Mouse (Mus musculus) lung, adult 2 months (tissue): ENCODE data around the gene Per3.

Experiments used
- CTCF ChIP-seq: fragments of 200-500 bp; IDR thresholded peaks from 2 replicates; pipeline ENCODE4 v1.5.1; 2011; ENCODE audit warnings: mild to moderate bottlenecking, low read length, control low read depth; ENCODE audit not compliant: insufficient read depth
- POLR2A ChIP-seq: fragments of 200-500 bp; IDR thresholded peaks from 2 replicates; pipeline ENCODE4 v1.6.1; 2011; ENCODE audit warnings: low read depth, mild to moderate bottlenecking, control low read depth, low read length, borderline replicate concordance; ENCODE audit errors: extremely low read depth

GRCm38 (mm10) chr4:150962231-150962630, 82.2 kb downstream of the Per3 start:
- TF ChIP-seq POLR2A (no peak), CTCF (no peak)
